Mouse (Mus musculus): ENCODE data around the gene Rabgap1.
"Not testable (repeated sequence)": the region's sequence is repeated elsewhere in the genome, so short reads cannot be mapped to it uniquely, and the experiment has no call there.

Rabgap1 gene

DNA sequence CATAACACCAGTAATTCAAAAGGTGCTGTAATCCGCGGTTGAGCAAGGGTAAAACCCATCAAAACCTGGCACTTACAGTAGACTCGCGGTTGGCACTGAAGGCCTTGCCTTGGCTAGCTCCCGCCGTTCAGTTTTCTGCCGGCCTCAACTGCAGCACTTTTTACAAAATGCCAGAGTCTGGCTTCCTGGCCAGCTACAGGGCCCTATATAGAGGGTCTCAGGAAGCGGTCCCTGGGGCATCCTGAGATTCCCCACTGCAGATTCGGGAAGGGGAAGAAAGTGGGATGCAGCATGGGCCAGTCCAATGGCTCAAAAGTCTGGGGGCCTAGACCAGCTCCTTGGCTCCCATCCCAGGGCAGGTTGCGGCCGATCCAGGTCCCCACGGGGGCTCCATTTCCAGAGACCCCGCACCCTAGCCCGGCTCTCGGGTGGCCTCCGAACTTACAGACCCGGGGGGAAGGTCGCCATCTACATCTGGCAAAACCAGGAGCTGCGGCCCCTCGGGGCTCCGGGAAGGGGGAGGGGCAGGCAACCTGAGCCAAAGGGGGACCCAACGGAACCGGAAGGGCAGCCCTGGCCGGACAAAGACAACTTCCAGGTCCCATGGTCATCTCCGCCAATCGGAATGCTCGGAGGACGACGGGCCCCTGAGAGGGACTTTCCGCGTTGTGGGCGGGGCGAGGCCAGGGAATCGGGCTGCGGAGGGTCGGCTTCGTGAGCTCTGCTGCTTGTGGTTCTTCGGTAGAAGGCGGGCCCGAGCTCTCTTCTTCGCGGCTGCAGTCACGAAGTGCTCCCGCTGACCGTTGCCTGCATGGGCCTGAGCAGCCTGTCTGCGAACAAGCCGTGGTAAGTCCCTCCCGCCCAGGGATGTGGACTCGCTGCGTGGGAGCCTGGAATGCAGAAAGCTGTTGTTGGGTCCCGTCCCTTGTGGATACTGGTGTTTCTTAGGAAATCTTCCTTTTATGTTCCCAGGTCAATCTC is at the start of gene Rabgap1, which contains the start of the genes Zbtb26 and Zbtb6:
Gene Rabgap1 (plus strand): TSS at position 669 of the 981 bp plus-strand sequence.
Gene Zbtb26 (minus strand): TSS at position 525 of the 981 bp plus-strand sequence.
Gene Zbtb6 (minus strand): TSS at position 561 of the 981 bp plus-strand sequence.
- DNase-seq (ENCODE audit: extremely low read depth, insufficient read length, low spot score) = peak; percentile 98

- no peak for DNase-seq (ENCODE audit: extremely low read depth, insufficient read length, low spot score)
Measured at GRCm38 (mm10) chr2:37395539-37395938, 47.5 kb upstream of the Rabgap1 start.

DNA sequence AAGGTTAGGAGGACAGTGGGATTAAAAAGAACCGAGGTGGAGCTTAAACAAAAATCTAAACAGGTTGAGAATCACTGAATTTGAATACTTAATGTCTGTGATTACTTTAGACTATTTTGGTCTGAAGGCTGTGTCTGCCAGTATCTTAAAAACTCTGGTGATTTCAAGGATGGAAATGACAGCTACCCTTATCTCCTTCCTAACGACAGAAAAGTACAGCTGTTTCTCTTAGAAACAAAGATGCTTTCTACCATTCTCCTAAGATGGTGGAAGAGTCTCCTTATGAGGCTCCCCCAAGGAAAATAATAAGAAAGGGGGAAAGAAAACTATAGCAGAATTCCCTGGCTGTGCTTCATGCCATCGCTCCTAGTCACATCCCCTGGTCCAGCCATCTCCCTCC is 21.2 kb upstream of the Rabgap1 start:
- no peak for DNase-seq (ENCODE audit: extremely low read depth, insufficient read length, low spot score)

GRCm38 (mm10) chr2:37422306-37423304 is 20.5 kb upstream of the Rabgap1 start, which contains the start of gene Rc3h2:
TSS of gene Rc3h2 (minus strand) at chr2:37422903.
- peak; percentile 88 for DNase-seq (ENCODE audit: extremely low read depth, insufficient read length, low spot score)

DNA sequence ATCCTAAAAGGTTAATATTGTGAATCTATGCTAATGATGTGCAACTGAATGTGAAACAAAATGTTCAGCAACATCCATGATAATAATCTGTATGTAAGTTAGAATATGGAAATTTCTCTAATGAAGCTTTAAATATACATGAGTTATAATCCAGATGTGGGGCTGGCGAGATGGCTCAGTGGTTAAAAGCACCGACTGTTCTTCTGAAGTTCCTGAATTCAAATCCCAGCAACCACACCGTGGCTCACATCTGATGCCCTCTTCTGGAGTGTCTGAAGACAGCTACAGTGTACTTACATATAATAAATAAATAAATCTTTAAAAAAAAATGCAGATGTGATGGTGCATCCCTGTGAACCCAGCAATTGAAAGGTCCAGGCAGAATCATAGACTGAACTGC is 19.4 kb upstream of the Rabgap1 start:
- peak; percentile 5 for DNase-seq (ENCODE audit: extremely low read depth, insufficient read length, low spot score)

DNA sequence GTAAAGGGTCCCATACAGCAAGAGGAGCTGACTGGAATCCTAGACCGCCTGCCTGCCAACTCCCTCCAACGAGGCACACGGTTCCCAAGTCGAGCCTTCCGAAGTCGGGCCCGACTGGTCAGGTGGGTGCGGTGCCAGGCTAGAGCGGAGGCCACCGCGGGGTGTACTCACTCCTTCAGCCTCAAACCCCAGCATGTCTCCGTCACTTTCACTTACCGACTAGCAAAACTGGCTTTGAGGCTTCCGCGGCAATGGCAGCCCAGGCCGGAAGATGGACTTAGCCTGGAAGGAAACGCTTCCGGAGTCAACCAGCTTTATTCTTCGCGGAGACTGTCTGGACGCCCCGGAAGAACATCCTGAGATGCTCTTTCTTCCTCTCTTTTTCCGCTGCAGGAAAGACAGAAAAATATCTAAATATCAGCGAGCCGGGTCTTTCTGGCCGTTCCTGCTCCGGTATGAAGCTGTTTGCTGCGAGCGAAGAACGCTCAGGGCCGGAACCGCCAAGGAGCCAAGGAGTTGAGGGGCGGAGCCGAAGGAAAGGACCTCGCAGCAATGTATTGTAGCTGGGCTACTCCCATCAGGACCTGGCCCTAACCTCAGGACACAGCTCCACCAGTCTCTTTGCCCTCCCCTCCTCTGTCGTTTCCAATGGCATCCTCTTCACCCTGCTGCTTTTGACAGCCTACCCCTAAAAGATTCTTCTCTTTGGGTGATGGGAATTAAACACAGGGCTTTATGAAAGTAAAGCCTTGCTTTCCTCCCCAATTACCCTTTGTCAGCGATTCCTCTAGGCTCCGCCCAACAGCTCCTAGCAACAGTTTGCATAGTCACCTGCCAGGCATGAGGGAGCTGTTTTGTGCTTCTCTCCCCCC is 12.2 kb upstream of the Rabgap1 start:
- DNase-seq (ENCODE audit: extremely low read depth, insufficient read length, low spot score) = peak; percentile 86

DNA sequence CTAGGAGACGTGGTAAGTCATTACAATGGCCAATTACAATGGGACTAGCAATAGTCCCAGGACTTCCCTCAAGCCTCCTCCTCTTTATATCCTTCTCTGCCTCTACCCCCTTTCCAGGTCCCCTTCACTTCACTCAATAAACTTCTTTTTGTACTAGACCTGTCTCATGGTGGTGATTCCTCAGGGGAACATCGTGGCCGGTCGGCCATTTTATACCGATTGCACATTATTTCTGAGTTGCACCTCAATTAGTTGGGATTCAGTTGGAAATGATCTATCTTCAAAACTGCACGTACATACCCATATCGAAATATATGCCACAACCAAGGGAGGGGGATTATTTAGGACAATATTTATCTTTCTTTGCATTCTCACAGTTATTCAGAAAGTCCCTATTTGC is 11.5 kb upstream of the Rabgap1 start:
- no peak for DNase-seq (ENCODE audit: extremely low read depth, insufficient read length, low spot score)

- peak; percentile 92 for DNase-seq (ENCODE audit: extremely low read depth, insufficient read length, low spot score)
Measured at GRCm38 (mm10) chr2:37451667-37452375, 8.7 kb downstream of the Rabgap1 start.

DNA sequence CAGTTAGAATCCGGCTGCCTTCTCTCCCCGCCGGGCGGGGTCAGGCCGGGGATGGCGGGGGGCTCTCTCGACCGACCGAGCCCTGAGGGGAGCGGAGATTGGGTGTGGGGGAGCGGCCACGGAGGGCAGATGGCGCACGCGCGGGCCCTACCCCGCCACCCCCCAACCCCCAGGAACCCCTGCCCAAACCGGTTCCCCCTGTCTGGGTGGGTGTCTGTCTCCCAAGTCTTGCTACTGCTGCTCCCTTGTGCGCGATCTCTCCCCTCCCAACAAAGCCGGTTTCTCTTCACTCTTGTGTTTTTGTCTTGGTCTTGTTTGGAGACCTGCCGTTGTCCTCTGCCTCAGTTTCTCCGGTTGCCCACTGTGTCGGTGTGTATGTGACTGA is 9.3 kb downstream of the Rabgap1 start:
- no peak for DNase-seq (ENCODE audit: extremely low read depth, insufficient read length, low spot score)

- DNase-seq (ENCODE audit: extremely low read depth, insufficient read length, low spot score) = no peak
Measured at GRCm38 (mm10) chr2:37460707-37461106, 17.6 kb downstream of the Rabgap1 start.

- no peak for DNase-seq (ENCODE audit: extremely low read depth, insufficient read length, low spot score)
Measured at GRCm38 (mm10) chr2:37466266-37466665, 23.2 kb downstream of the Rabgap1 start.

GRCm38 (mm10) chr2:37479559-37479958 is 36.5 kb downstream of the Rabgap1 start:
- no peak for DNase-seq (ENCODE audit: extremely low read depth, insufficient read length, low spot score)

GRCm38 (mm10) chr2:37480039-37480438 is 37.0 kb downstream of the Rabgap1 start:
- no peak for DNase-seq (ENCODE audit: extremely low read depth, insufficient read length, low spot score)

DNA sequence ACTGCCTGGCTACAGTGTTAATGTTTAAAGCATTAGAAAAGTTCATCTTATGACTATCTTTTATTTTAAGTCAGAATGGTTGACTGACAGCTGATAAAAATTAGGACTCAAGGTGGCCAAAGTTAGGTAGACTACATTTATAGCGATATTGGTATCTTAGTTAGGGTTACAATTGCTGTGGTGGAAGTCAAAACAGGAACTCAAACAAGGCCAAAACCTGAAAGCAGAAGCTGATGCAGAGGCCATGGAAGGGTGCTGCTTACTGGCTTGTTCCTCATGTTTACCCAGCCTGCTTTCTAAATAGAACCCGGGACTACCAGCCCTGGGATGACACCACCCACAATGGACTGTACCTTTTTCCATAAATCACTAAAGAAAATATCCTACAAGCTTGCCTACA is 41.1 kb downstream of the Rabgap1 start:
- no peak for DNase-seq (ENCODE audit: extremely low read depth, insufficient read length, low spot score)

DNA sequence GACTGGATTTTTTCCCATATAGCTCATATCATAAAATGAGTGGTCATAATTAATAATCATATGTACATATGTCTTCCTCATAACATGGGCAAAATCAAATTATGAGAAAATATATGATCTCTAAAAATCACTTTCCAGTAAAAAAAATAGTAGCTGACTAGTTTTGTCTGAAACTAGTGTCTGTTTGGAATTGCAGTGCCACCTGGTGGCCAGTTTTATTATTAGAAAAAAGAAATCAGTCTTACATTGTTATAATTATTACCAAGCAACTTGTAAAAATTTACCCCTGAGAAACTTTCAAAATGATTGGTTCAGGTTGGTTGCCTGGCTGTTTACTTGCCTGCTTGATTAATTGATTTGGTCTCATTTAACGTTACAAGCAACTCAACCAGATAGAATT is 42.3 kb downstream of the Rabgap1 start:
- DNase-seq (ENCODE audit: extremely low read depth, insufficient read length, low spot score) = no peak

GRCm38 (mm10) chr2:37486408-37486807 is 43.3 kb downstream of the Rabgap1 start:
- DNase-seq (ENCODE audit: extremely low read depth, insufficient read length, low spot score) = no peak

DNA sequence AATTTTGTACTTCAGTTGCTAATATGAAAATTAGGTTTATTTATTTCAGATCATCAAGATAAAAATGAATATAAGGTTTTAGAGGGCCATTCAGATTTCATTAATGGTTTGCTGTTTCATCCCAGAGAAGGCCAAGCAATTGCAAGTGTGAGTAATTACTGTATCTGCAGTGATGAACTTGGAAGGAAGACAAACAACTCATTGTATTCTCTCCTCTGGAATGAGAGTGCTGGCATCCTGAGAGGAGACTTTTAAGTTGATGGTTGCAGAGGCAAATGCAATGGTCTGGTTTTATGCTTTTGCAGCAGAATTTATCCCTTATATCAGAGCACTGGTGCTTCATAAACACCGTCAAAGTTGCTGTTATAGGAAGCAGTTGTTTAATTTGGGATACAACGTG is 45.9 kb downstream of the Rabgap1 start:
- no peak for DNase-seq (ENCODE audit: extremely low read depth, insufficient read length, low spot score)

DNA sequence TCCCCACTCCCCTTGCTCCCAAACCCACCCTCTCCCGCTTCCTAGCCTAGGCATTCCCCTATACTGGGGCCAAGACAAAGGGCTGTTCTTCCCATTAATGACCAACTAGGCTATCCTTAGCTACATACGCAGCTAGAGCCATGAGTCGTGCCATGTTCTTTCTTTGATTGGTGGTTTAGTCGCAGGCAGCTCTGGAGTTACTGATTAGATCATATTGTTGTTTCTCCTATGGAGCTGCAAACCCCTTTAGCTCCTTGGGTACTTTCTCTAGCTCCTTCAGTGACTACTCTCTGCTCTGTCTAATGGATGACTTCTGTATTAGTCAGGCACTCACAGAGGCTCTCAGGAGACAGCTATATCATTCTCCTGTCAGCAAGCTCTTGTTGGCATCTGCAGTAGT is 54.2 kb downstream of the Rabgap1 start:
- no peak for DNase-seq (ENCODE audit: extremely low read depth, insufficient read length, low spot score)

GRCm38 (mm10) chr2:37505856-37506255 is 62.8 kb downstream of the Rabgap1 start:
- not testable (repeated sequence) for DNase-seq (ENCODE audit: extremely low read depth, insufficient read length, low spot score)

All from 3134 (cell line).